Mouse (Mus musculus) lung, embryonic 16.5 days (tissue): ENCODE data around the gene Gm2075. TPM values are rescaled to one million over a fixed set of nuclear protein-coding genes. Genes with fewer than 3 reads are reported as not detected.

Source experiments
- polyA plus RNA-seq: library from polyadenylated mRNA; unstranded; fragments of >200 nt; fragmentation: Nextera tagmentation; extraction: Ambion mirVana; gene quantifications from 2 replicates; pipeline ENCODE4 v1.2.1, GENCODE M21; 2015

Gene Gm2075
- polyA plus RNA-seq, 1 experiment from 2014 or later, result not detected

Other genes with a start within 250 kb of the Gm2075 start
- gene Gm21319, start 236.1 kb upstream of the Gm2075 start, polyA plus RNA-seq, result not detected in 2 replicates
- not detected in 2 replicates for gene Gm21936, start 216.3 kb upstream of the Gm2075 start, polyA plus RNA-seq
- gene BB287469, start 195.3 kb upstream of the Gm2075 start, polyA plus RNA-seq, result not detected in 2 replicates
- gene Gm2001, start 169.5 kb upstream of the Gm2075 start, polyA plus RNA-seq, result not detected in 2 replicates
- not detected in 2 replicates for gene Gm2016, start 137.8 kb upstream of the Gm2075 start, polyA plus RNA-seq
- gene Gm2022, start 116.5 kb upstream of the Gm2075 start, polyA plus RNA-seq, result not detected in 2 replicates
- gene Gm2035, start 92.0 kb upstream of the Gm2075 start, polyA plus RNA-seq, result not detected in 2 replicates
- not detected in 2 replicates for gene Gm2042, start 57.8 kb upstream of the Gm2075 start, polyA plus RNA-seq
- gene Gm6803, start 6.9 kb downstream of the Gm2075 start, polyA plus RNA-seq, result not detected in 2 replicates
- gene Gm2056, start 15.2 kb downstream of the Gm2075 start, polyA plus RNA-seq, result not detected in 2 replicates
- gene Gm16368, start 71.8 kb downstream of the Gm2075 start, polyA plus RNA-seq, result not detected in 2 replicates
- gene Gm10436, start 170.3 kb downstream of the Gm2075 start, polyA plus RNA-seq, result not detected in 2 replicates
- not detected in 2 replicates for gene Gm8332, start 238.3 kb downstream of the Gm2075 start, polyA plus RNA-seq